Mouse (Mus musculus) forebrain, embryonic 14.5 days (tissue): ENCODE measurements at regions not wholly inside any gene's neighbourhood (a gene's known extent, or its start where the extent isn't known, plus 50 kb on each side); places are given as distances from the start of the nearest gene placed in this dataset.

Experiments
- ATAC-seq: fragments of 200-750 bp; cut with Nextera tagmentation; 2 replicates; pipeline ENCODE4 v1.8.0; 2017; ENCODE audit warnings: mild to moderate bottlenecking, moderate library complexity
- DNase-seq: peaks from one replicate; pipeline ENCODE4 v3.0.0-alpha.2; 2015; ENCODE audit warnings: low spot score
- H3K27ac ChIP-seq: fragments of 300-500 bp; sonication (generic); 2 replicates; pipeline ENCODE4 v1.5.1; 2014; ENCODE audit warnings: low read depth, mild to moderate bottlenecking, control low read depth, low read length, moderate library complexity
- H3K27me3 ChIP-seq: fragments of 300-500 bp; sonication (generic); replicated peaks from 2 replicates; pipeline ENCODE4 v1.6.1; 2014; ENCODE audit warnings: low read length, control low read depth, mixed read lengths; ENCODE audit not compliant: control insufficient read depth, insufficient read depth
- H3K36me3 ChIP-seq: fragments of 300-500 bp; sonication (generic); 2 replicates; pipeline ENCODE4 v1.6.1; 2014; ENCODE audit warnings: low read length, control low read depth; ENCODE audit not compliant: control insufficient read depth, insufficient read depth
- H3K4me1 ChIP-seq: fragments of 300-500 bp; sonication (generic); 2 replicates; pipeline ENCODE4 v1.6.1; 2014; ENCODE audit warnings: antibody characterized with exemption, low read length, control low read depth; ENCODE audit not compliant: control insufficient read depth, insufficient read depth
- H3K4me2 ChIP-seq: fragments of 300-500 bp; sonication (generic); 2 replicates; pipeline ENCODE4 v1.6.1; 2014; ENCODE audit warnings: mild to moderate bottlenecking, control low read depth, low read length
- H3K4me3 ChIP-seq: fragments of 300-500 bp; sonication (generic); 2 replicates; pipeline ENCODE4 v1.5.1; 2014; ENCODE audit warnings: low read depth, low read length, control low read depth
- H3K9ac ChIP-seq: fragments of 300-500 bp; sonication (generic); 2 replicates; pipeline ENCODE4 v1.6.1; 2014; ENCODE audit warnings: mild to moderate bottlenecking, low read length, control low read depth, moderate library complexity
- H3K9me3 ChIP-seq: fragments of 300-500 bp; sonication (generic); replicated peaks from 2 replicates; pipeline ENCODE4 v1.6.1; 2016; ENCODE audit warnings: low read length, control low read depth, mixed read lengths; ENCODE audit not compliant: control insufficient read depth
- WGBS: fragments of 180-500 bp; shearing (Covaris S2); extraction: QIAGEN DNeasy Blood & Tissue Kit; methylation state at CpG from one replicate; pipeline ENCODE4 v1.1.7; 2014; 5-methylcytosine and 5-hydroxymethylcytosine counted together

DNA sequence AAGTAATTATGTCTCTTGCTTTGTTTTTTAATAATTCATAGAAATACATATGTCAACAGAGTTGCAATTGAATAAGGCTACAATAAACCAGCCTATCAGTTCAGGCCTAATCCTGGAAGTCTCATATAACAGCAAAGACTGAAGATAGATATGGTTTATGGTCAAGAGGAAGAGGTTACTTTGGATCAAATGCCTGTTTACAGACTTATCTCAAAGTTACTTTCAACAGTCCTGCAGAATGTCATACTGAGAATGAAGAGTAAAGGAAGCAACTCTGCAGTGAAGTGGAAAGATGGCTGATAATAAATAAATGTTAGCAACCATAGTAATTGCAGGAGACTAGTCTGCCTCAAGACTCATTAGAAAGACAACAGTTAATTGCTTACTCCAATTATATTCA is 684.8 kb upstream of the Vstm2a start:
- no peak overlapping the region for H3K4me3 ChIP-seq
- H3K36me3 ChIP-seq, result no peaks in the 10 kb centered on the region
- no peak overlapping the region for H3K9ac ChIP-seq
- no peak for ATAC-seq
- H3K9me3 ChIP-seq, result no peaks in the 10 kb centered on the region
- no peaks in the 10 kb centered on the region for H3K4me1 ChIP-seq
- no peak overlapping the region for H3K27ac ChIP-seq
- H3K4me2 ChIP-seq, result no peak overlapping the region
- no peaks in the 10 kb centered on the region for H3K27me3 ChIP-seq
- no peak for DNase-seq

DNA sequence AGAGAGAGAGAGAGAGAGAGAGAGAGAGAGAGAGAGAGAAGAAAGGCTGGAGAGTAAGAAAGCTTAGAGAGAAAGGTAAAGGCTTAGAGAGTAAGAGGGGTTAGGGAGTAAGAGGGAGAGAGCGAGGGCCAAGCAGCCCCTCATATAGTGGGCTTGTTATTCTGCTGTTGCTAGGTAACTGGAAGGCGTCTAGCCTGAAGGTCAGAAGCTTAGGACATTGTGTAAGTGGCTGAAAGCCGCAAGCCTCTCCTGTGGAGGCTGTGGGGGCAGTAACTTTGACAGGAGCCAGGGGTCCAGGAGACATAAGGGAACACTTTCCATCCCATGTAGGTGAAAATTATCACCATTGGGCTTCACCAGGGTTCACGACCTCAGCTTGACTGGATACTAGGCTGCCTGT is 637.6 kb upstream of the Vstm2a start:
- Histone ChIP-seq H3K4me3 (no peak overlapping the region), H3K36me3 (no peaks in the 10 kb centered on the region), H3K4me1 (no peaks in the 10 kb centered on the region), H3K9ac (no peak overlapping the region), H3K9me3 (no peaks in the 10 kb centered on the region), H3K4me2 (no peak overlapping the region), H3K27me3 (no peaks in the 10 kb centered on the region), H3K27ac (no peak overlapping the region)
- WGBS, result 39% methylated on average over 4 of the region's 4 CpGs
- DNase-seq (no peak), ATAC-seq (no peak)

DNA sequence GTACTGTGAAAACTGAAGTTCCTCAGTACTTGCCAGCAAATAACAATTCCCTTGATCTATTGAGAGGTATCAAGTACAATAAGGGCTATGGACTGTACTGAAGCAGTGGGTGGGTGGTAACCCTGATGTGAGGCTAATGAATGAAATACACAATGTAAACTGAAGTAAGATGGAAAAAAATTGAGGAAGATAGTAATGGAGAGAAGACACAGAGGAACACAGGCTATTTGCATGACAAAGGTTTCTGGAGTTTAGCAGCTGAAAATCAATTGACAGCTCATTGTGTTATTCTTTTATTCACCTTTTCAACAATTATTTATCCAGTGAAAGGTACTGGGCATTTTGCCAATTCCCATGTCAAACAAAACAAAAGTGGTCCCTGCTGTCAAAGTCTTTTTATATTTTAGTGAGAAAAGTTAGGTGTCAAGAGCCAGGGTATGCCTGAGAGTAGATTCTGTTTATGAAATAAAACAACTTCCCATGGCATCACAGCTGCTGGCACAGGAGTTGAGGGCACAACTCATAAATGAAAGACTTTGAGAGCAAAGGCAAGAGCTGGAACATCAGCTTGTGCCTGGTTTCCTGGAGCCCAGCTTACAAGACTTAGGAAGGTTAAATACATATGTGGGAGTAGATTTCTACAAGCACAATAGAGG is 608.4 kb upstream of the Vstm2a start:
- no peak overlapping the region for H3K9ac ChIP-seq
- H3K4me2 ChIP-seq, result no peak overlapping the region
- no peak overlapping the region for H3K4me3 ChIP-seq
- H3K36me3 ChIP-seq, result no peaks in the 10 kb centered on the region
- ATAC-seq, result peak; percentile 84
- no peaks in the 10 kb centered on the region for H3K27me3 ChIP-seq
- no peaks in the 10 kb centered on the region for H3K9me3 ChIP-seq
- H3K27ac ChIP-seq, result no peak overlapping the region
- peak; percentile 51 for DNase-seq
- H3K4me1 ChIP-seq, result no peaks in the 10 kb centered on the region

DNA sequence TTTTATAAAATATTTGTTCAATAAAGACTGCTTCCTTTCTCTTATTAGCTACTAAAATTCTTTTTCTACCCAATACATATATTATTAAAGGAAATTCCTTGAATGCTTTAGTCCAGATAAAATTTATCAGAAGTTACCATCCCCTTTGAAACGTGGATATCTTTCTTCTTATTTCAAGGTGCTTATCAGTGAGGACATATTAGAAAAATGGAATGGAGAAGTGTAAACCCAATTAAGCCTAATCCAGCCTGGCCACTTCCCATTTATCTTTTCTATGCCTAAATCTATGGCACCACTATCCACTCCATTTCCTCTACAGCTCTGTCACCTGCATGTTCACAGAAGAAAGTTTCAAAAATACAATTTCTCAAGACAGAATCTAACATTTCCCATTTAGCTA is 568.5 kb upstream of the Vstm2a start:
- no peak overlapping the region for H3K9ac ChIP-seq
- H3K36me3 ChIP-seq, result no peaks in the 10 kb centered on the region
- H3K4me2 ChIP-seq, result no peak overlapping the region
- no peaks in the 10 kb centered on the region for H3K9me3 ChIP-seq
- H3K27me3 ChIP-seq, result no peaks in the 10 kb centered on the region
- 69% methylated on average over 1 of the region's 1 CpGs for WGBS
- no peak overlapping the region for H3K4me3 ChIP-seq
- DNase-seq (no peak), ATAC-seq (no peak)
- no peaks in the 10 kb centered on the region for H3K4me1 ChIP-seq
- no peak overlapping the region for H3K27ac ChIP-seq

DNA sequence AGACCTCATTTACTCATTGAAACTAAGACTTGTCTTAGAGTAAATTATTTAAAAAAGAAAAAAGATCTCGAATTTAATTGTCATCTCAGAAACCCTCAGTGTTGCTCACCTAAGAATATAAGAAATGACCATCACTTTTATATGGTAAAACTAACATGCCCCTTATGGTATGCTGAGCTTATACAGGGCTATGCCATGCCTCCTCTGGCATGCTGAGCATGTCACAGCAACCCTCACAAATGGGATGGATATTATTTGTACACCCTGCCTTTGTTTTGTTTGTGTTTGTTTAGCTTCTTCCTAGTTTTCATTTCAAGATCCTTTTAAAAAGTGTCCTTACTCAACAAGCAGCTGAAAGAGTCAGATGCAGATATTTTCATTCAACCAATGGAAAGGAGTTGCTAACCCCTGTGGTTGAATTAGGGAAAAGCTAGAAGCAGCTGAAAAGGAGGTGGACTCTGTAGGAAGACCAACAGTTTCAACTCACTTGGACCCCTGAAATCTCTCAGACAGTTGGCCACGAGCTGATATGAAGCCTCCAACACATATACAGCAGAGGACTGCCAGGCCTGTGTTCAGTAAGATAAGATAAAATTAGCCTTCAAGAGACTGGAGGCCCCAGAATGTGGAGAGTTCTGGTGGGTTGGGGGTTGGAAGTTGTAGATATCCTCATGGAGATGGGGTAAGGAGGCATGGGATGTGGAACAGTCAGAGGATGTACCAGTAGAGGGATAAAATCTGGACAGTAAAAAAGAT is 559.3 kb upstream of the Vstm2a start:
- DNase-seq (no peak), ATAC-seq (no peak)
- Histone ChIP-seq H3K4me2 (no peak overlapping the region), H3K4me1 (no peaks in the 10 kb centered on the region), H3K9me3 (no peaks in the 10 kb centered on the region), H3K36me3 (no peaks in the 10 kb centered on the region), H3K27me3 (no peaks in the 10 kb centered on the region), H3K27ac (no peak overlapping the region), H3K4me3 (no peak overlapping the region), H3K9ac (no peak overlapping the region)
- WGBS, result 66% methylated on average over 2 of the region's 2 CpGs

DNA sequence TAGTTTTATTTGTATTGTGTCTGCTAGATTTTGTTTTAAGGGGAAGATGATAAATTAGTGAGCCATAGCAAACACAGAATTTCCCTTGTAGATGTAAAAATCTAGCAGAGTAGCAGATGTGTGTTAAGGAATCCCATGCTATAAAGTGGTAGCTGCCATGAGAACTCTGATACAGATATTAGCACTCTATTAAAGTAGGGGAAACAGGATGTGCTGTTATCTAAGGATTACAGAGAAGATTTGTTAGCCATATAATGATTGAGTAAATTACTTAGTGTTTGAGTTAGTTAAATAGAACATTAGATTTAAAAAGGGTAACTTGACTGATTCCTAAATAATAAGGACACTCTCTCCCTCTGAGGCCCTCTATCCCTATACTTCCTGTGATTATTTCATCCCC is 541.5 kb upstream of the Vstm2a start:
- no peak for DNase-seq
- Histone ChIP-seq H3K4me2 (no peak overlapping the region), H3K27ac (no peak overlapping the region), H3K9me3 (no peaks in the 10 kb centered on the region), H3K27me3 (no peaks in the 10 kb centered on the region), H3K9ac (no peak overlapping the region), H3K4me1 (no peaks in the 10 kb centered on the region), H3K4me3 (no peak overlapping the region), H3K36me3 (no peaks in the 10 kb centered on the region)
- no peak for ATAC-seq

DNA sequence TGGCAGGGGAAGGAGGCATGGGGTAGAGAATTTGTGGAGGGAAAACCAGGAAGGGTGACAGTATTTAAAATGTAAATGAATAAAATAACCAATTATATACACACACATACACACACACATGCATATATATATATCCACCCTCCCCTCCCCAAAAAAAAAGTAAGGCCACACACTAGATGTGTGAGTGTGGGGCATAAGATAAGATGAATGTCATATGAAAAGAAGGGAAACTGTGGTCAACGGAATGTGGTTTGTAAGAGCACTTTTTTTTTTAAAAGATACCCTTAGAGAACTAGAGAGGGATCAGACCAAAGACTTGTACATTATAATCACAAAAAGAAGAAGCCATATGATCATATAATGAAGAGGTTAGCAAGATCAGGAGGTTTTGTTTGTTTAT is 540.0 kb upstream of the Vstm2a start:
- ATAC-seq (no peak), DNase-seq (no peak)
- no peaks in the 10 kb centered on the region for H3K4me1 ChIP-seq
- WGBS, result 88% methylated on average over 1 of the region's 1 CpGs
- no peaks in the 10 kb centered on the region for H3K27me3 ChIP-seq
- H3K36me3 ChIP-seq, result no peaks in the 10 kb centered on the region
- H3K9ac ChIP-seq, result no peak overlapping the region
- no peak overlapping the region for H3K4me2 ChIP-seq
- no peak overlapping the region for H3K4me3 ChIP-seq
- H3K27ac ChIP-seq, result no peak overlapping the region
- no peaks in the 10 kb centered on the region for H3K9me3 ChIP-seq

DNA sequence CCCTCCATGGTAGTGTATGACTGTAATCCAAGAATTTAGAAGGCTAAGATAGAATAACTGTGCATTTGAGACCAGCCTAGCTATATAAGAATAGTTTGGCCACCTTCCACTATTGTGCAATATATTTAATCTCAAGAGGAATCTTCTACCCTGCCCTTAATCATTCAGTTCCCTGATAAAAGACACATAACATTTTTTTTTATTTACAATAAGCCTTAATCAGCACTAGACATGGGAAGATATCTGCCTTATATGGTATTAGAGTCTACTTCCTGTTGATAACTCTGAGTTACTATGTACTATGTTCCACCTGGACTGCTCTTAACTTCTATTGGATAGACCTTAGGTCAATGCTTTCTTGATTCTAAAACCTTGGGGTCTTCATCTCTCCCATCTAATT is 519.9 kb upstream of the Vstm2a start:
- H3K27ac ChIP-seq, result no peak overlapping the region
- H3K36me3 ChIP-seq, result no peaks in the 10 kb centered on the region
- H3K4me2 ChIP-seq, result no peak overlapping the region
- H3K9ac ChIP-seq, result no peak overlapping the region
- ATAC-seq, result no peak
- H3K9me3 ChIP-seq, result no peaks in the 10 kb centered on the region
- no peak overlapping the region for H3K4me3 ChIP-seq
- DNase-seq, result no peak
- no peaks in the 10 kb centered on the region for H3K27me3 ChIP-seq
- H3K4me1 ChIP-seq, result no peaks in the 10 kb centered on the region

DNA sequence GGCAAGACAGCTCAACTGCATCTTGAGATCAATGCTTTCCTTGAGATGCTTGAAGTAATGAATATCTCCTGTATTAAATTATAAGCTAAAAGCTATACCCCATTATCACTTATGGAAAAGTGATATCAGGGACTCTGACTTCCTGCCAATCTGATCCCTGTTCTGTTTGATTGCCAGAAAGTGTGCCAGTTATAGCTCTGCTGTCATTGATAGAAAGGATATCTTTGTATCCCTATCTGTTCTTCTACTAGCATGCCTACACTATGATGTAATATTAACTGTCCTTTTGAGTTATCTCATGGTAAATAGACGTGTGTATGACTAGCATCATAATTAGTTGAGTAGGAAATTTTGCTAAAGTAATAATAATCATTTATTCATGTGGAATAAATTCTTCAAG is 501.5 kb upstream of the Vstm2a start:
- 72% methylated on average over 1 of the region's 1 CpGs for WGBS
- no peak overlapping the region for H3K4me2 ChIP-seq
- no peaks in the 10 kb centered on the region for H3K9me3 ChIP-seq
- H3K4me3 ChIP-seq, result no peak overlapping the region
- DNase-seq (no peak), ATAC-seq (no peak)
- H3K27me3 ChIP-seq, result no peaks in the 10 kb centered on the region
- H3K4me1 ChIP-seq, result no peaks in the 10 kb centered on the region
- H3K9ac ChIP-seq, result no peak overlapping the region
- no peaks in the 10 kb centered on the region for H3K36me3 ChIP-seq
- H3K27ac ChIP-seq, result no peak overlapping the region
